Mouse (Mus musculus): ENCODE data around the gene Zfp446. TPM values are rescaled to one million over a fixed set of nuclear protein-coding genes. Genes with fewer than 3 reads are reported as not detected.

The Zfp446 gene
- polyA plus RNA-seq, 1 experiment = 2.6 TPM

DNA sequence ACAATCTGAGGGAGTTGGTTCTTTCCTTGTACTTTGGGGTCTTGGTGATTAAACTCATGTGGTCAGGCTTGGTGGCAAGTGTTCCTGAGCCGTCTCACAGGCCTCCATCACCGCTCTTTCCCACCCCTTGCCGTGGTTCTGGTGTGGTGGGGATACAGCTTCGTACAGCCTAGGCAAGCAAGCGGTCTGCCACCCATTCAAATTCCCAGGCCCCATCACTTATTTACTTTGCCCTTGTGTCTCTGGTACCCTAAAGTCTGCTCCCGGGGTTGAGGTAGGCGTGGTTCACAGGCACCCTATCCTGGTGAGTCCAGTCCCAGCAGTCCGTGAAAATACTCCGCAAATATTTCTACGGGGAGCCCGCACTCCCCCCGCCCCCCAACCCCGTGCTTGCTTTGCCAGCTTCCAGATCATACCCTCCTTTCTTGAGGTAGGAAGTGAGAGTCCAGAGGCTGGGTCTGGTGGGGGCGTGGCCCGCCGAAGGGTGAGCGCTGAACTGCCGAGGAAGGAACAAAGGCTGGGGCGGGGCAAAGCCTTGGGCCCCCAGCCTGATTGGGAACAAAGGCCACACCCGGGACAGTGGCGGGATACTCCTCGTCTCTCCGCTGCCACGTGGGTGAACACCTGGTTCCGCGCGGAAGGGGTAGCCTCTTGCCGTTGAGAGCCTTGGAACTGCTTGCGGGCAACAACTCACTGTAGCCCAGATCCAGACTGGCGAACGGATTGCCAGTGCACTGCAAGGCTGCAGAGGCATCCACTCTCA, 45.3 kb downstream of the Zfp446 start:
- TF ChIP-seq CTCF (IDR thresholded peaks at IDR 0.05; ENCODE audit: low read depth, low read length) = no peak
- 0 out of 2 replicates have a peak, but pooled peaks have one; percentile 15 for TF ChIP-seq POLR2A (IDR thresholded peaks at IDR 0.05; ENCODE audit: borderline replicate concordance, low read depth, low read length)
- H3K4me1 ChIP-seq (ENCODE audit: control insufficient read depth, insufficient read depth, low read length) = peaks cover 13% of the 10 kb centered on the region
- peak overlapping the region; percentile 92 for H3K27ac ChIP-seq (ENCODE audit: insufficient read depth, low read depth, low read length)
- H3K4me3 ChIP-seq (ENCODE audit: insufficient read depth, low read length) = peak overlapping the region; percentile 77

DNA sequence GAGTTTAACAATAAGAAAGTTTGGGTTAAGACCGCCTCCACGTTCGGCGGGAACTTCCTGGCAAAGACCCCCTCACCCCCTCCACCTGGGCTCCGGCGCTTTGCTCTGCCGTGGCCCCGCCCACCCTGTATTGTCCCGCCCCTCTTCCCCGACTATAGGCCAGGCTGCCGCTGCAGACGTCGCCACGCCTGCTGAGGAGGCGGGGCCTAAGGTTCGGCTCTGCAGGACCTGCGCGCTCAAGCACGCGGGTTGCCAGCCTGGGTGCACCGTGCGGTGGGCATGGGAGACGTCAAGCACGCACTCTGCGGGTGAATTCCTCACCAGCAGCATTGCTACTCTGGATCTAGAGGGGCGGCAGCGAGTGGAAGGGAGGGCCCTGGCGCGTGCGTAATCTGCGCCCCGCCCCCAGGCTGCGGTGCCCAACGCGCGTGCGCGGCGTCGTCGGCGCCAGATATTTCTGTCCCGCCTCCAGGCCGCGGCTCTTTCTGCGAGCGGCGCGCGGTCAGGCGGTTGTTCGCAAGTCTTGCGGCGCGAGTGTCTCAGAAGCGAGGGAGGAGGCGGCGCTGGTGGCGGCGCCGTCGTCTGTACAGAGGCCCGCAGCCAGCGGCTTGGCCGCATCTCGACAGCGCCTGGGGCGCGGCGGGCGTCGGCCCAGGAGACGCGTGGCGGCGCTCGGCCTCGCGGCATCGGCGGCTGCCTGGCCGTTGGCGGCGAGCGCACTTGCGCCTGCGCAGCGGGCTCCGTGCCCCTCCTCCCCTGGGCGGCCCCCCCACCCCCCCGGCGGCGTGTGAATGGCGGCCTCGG, 46.5 kb downstream of the Zfp446 start:
- TF ChIP-seq CTCF (IDR thresholded peaks at IDR 0.05; ENCODE audit: low read depth, low read length) (no peak), POLR2A (IDR thresholded peaks at IDR 0.05; ENCODE audit: borderline replicate concordance, low read depth, low read length) (no peak)
- H3K4me3 ChIP-seq (ENCODE audit: insufficient read depth, low read length) = peak overlapping the region; percentile 77

GRCm38 (mm10) chr7:13024805-13025204, 47.2 kb downstream of the Zfp446 start:
- peak overlapping the region; percentile 77 for H3K4me3 ChIP-seq (ENCODE audit: insufficient read depth, low read length)
- peak overlapping the region; percentile 92 for H3K27ac ChIP-seq (ENCODE audit: insufficient read depth, low read depth, low read length)
- no peak for TF ChIP-seq POLR2A (IDR thresholded peaks at IDR 0.05; ENCODE audit: borderline replicate concordance, low read depth, low read length)
- no peak for TF ChIP-seq CTCF (IDR thresholded peaks at IDR 0.05; ENCODE audit: low read depth, low read length)
- peaks cover 13% of the 10 kb centered on the region for H3K4me1 ChIP-seq (ENCODE audit: control insufficient read depth, insufficient read depth, low read length)

More for the DNA sequence above, 46.5 kb downstream of the Zfp446 start:
- H3K4me1 ChIP-seq (ENCODE audit: control insufficient read depth, insufficient read depth, low read length) = peaks cover 13% of the 10 kb centered on the region
- peak overlapping the region; percentile 92 for H3K27ac ChIP-seq (ENCODE audit: insufficient read depth, low read depth, low read length)

DNA sequence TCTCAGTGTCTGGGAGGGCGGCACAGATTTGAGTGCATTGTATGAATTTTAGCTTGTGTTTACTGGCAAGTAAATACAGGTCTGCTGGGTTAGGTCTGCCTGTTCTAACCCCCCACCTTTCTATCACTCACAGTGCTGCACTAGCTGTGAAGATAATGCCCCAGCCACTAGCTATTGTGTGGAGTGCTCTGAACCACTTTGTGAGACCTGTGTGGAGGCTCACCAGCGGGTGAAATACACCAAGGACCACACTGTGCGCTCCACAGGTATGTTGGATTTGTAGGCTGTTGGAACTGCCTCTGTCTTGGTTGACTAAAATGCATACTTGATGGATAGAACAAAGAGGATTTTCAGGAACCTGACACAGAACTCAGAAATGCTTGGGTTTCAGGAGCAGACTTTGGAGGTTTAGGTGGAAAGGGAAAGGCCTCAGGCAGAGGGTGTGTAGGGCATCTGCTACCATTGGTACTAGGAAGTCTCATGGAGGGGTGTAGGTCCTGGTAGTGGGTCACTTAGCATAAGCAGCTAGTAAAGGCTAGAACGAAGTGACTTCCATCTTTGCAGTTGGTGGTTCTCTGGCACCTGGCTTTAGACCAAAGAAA, 48.0 kb downstream of the Zfp446 start:
- no peak for TF ChIP-seq POLR2A (IDR thresholded peaks at IDR 0.05; ENCODE audit: borderline replicate concordance, low read depth, low read length)
- peak overlapping the region; percentile 77 for H3K4me3 ChIP-seq (ENCODE audit: insufficient read depth, low read length)
- H3K27ac ChIP-seq (ENCODE audit: insufficient read depth, low read depth, low read length) = no peak overlapping the region
- H3K4me1 ChIP-seq (ENCODE audit: control insufficient read depth, insufficient read depth, low read length) = peaks cover 13% of the 10 kb centered on the region

DNA sequence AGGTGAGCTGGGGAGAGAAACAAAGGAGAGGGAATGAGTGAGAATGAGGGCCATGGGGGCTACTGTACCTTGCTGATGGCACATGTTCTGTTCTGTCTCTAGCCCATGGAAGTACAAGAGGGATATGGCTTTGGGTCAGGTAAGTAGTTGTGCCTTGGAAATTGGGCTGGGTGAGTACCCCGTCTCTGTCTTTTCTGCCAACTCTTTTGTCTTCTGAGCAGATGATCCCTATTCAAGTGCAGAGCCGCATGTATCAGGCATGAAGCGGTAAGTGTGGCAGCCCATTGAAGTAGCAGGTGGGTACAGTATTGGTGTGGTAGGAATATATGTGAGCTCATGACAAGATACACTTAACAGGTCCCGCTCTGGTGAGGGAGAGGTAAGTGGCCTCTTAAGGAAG, 51.3 kb downstream of the Zfp446 start:
- H3K27ac ChIP-seq (ENCODE audit: insufficient read depth, low read depth, low read length) = no peak overlapping the region
- TF ChIP-seq POLR2A (IDR thresholded peaks at IDR 0.05; ENCODE audit: borderline replicate concordance, low read depth, low read length) (no peak), CTCF (IDR thresholded peaks at IDR 0.05; ENCODE audit: low read depth, low read length) (no peak)
- H3K4me1 ChIP-seq (ENCODE audit: control insufficient read depth, insufficient read depth, low read length) = peaks cover 14% of the 10 kb centered on the region
- H3K4me3 ChIP-seq (ENCODE audit: insufficient read depth, low read length) = no peak overlapping the region

DNA sequence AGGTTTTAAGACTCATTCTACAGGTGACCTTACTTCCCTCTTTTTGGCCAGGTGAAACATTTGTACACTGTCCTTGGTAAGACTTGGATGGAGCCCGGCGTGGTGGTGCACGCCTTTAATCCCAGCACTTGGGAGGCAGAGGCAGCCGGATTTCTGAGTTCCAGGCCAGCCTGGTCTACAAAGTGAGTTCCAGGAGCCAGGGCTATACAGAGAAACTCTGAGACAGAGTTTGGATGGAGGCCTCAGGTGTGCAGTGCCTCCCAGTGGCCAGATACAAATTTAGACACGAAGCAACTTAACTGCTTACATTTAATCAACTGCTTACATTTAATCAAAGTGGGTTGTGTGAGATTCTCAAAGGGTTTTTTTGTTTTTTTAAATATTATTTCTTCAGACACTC, 53.4 kb downstream of the Zfp446 start:
- Histone ChIP-seq H3K4me1 (ENCODE audit: control insufficient read depth, insufficient read depth, low read length) (peaks cover 12% of the 10 kb centered on the region), H3K4me3 (ENCODE audit: insufficient read depth, low read length) (no peak overlapping the region), H3K27ac (ENCODE audit: insufficient read depth, low read depth, low read length) (no peak overlapping the region)
- TF ChIP-seq CTCF (IDR thresholded peaks at IDR 0.05; ENCODE audit: low read depth, low read length) (no peak), POLR2A (IDR thresholded peaks at IDR 0.05; ENCODE audit: borderline replicate concordance, low read depth, low read length) (no peak)

DNA sequence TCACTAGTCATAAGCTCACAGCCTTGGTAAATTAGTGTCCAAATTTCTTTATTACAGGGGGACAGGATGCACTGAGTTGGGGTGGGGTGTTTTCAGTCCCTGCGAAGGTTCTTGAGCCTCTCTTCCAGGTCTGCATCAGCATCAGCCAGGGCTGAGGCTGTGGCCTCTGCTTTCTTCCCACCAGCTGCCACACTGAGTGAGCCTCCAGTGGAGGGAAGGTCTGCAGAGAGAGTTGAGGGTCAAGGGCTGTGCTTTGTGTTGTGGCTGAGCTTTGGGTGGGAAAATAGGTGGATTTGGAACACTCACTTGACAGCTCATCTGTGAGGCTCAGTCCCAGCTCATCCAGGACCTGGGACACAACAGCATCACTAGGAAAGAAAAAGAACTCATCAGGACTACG, 54.3 kb downstream of the Zfp446 start:
- Histone ChIP-seq H3K4me3 (ENCODE audit: insufficient read depth, low read length) (no peak overlapping the region), H3K4me1 (ENCODE audit: control insufficient read depth, insufficient read depth, low read length) (peaks cover 10% of the 10 kb centered on the region)
- TF ChIP-seq CTCF (IDR thresholded peaks at IDR 0.05; ENCODE audit: low read depth, low read length) (no peak), POLR2A (IDR thresholded peaks at IDR 0.05; ENCODE audit: borderline replicate concordance, low read depth, low read length) (no peak)

DNA sequence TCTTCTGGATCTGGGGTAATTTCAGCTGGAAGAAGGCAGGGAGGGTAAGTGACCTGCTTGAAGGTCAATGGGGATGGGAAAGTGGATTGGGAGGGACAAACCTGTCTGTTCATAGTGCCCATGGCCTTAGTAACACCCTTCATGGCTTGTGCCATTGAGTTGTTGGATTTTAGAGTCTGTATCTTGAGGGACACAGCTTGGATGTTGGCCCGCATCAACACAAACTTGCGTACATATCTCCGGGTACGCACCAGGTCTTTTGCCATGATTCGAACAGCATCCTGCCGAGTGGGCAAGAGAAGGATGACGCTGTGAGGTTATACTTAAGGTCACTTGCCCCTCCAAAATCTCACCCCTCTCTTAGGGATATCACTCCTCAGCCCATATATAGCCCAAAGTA, 54.9 kb downstream of the Zfp446 start:
- Histone ChIP-seq H3K4me3 (ENCODE audit: insufficient read depth, low read length) (no peak overlapping the region), H3K4me1 (ENCODE audit: control insufficient read depth, insufficient read depth, low read length) (peaks cover 10% of the 10 kb centered on the region), H3K27ac (ENCODE audit: insufficient read depth, low read depth, low read length) (no peak overlapping the region)
- TF ChIP-seq CTCF (IDR thresholded peaks at IDR 0.05; ENCODE audit: low read depth, low read length) = no peak
- no peak for TF ChIP-seq POLR2A (IDR thresholded peaks at IDR 0.05; ENCODE audit: borderline replicate concordance, low read depth, low read length)

More for the DNA sequence above, 54.3 kb downstream of the Zfp446 start:
- H3K27ac ChIP-seq (ENCODE audit: insufficient read depth, low read depth, low read length) = no peak overlapping the region

DNA sequence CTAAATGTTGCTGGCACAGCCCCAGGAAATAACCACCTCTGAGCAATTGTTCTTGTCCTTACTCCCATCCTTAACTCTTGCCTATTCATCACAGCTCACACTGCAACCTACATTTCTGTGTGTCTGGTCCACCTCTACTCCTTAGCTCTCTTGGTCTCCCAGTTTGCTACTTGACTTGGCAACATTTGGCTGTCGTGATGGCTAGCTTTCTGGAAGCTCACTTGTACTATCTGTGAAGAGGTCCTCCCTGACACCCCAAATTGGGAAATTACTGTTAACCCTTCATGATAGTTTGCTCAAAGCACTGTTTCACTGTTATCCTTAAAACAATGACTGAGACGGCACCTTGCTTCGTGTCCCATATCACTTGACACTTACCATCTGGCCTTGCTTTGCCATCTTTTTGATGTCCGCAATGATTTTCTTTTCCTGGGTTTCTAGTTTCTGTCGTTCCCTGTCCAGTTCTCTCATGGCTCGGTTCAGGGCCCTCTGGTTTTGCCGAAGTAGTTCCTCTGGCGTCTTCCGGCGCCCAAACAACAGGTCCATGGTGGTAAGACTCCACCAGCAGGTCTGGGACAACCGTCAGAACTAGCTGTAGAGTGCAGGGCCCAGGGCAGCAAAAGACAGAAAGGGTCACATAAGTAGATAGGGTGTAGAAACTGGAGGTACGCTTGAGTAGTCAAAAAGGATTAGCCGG, 56.0 kb downstream of the Zfp446 start:
- Histone ChIP-seq H3K4me1 (ENCODE audit: control insufficient read depth, insufficient read depth, low read length) (peaks cover 10% of the 10 kb centered on the region), H3K27ac (ENCODE audit: insufficient read depth, low read depth, low read length) (peak overlapping the region; percentile 51), H3K4me3 (ENCODE audit: insufficient read depth, low read length) (peak overlapping the region; percentile 64)
- TF ChIP-seq POLR2A (IDR thresholded peaks at IDR 0.05; ENCODE audit: borderline replicate concordance, low read depth, low read length) (no peak), CTCF (IDR thresholded peaks at IDR 0.05; ENCODE audit: low read depth, low read length) (no peak)
